Mouse (Mus musculus) heart, adult 11 months (tissue): ENCODE measurements around the gene Mdk.

Experiments used
- DNase-seq: peaks from one replicate; pipeline ENCODE4 v3.0.0; 2022

Gene Mdk

GRCm38 (mm10) chr2:91906141-91906540 is 26.0 kb downstream of the Mdk start:
- DNase-seq, result peak; percentile 45

- peak; percentile 83 for DNase-seq
Observed at GRCm38 (mm10) chr2:91904618-91905307, 27.3 kb downstream of the Mdk start.

- DNase-seq, result peak; percentile 43
Observed at GRCm38 (mm10) chr2:91903171-91903925, 28.7 kb downstream of the Mdk start.

GRCm38 (mm10) chr2:91902336-91902735 is 29.8 kb downstream of the Mdk start:
- DNase-seq, result peak; percentile 21

- peak; percentile 85 for DNase-seq
Observed at GRCm38 (mm10) chr2:91900431-91900830, 31.7 kb downstream of the Mdk start.

GRCm38 (mm10) chr2:91899141-91899540 is 33.0 kb downstream of the Mdk start:
- peak; percentile 28 for DNase-seq

GRCm38 (mm10) chr2:91897968-91898367 is 34.1 kb downstream of the Mdk start:
- DNase-seq, result peak; percentile 71

- DNase-seq, result peak; percentile 1
Observed at GRCm38 (mm10) chr2:91895401-91895800, 36.7 kb downstream of the Mdk start.

- no peak for DNase-seq
Observed at GRCm38 (mm10) chr2:91894716-91895115, 37.4 kb downstream of the Mdk start.

- DNase-seq, result peak; percentile 55
Observed at GRCm38 (mm10) chr2:91884616-91885015, 47.5 kb downstream of the Mdk start.

- DNase-seq, result peak; percentile 19
Observed at GRCm38 (mm10) chr2:91883961-91884360, 48.1 kb downstream of the Mdk start.
